Mouse (Mus musculus): ENCODE data around the gene Osgin1.
A peak's percentile ranks its signal among the peaks of the same experiment; 100 is the strongest.

The Osgin1 gene

GRCm38 (mm10) chr8:119433582-119434174, at the start of gene Osgin1:
Gene Osgin1, plus strand, starts transcription at chr8:119434124.
- no peak for DNase-seq (ENCODE audit: low read depth in 2 of 2, low spot score in 2 of 2)

DNA sequence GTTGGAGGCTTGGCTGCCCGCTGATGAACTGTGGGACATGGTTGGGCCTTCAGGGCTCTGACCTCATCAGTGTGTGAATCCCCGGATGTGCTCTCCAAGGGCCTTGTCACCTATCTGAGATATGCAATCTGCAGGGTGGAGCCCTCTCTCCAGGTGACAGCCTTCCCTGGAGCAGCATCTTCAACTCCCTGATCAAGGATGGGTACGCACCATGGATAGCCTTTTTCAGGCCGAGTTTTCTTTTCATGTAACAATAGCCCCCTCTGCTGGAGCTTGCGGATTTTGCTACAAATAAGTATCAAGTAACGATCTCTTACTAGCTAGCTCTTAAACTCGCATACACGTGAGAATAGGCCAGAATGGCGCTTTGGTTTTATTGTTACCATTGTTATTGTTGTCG, 49.4 kb upstream of the Osgin1 start:
- peak; percentile 33 to 60 for DNase-seq (ENCODE audit: low read depth in 2 of 2, low spot score in 2 of 2)

- DNase-seq (ENCODE audit: low read depth in 2 of 2, low spot score in 2 of 2) = no peak
Observed at GRCm38 (mm10) chr8:119385854-119386253, 48.1 kb upstream of the Osgin1 start.

DNA sequence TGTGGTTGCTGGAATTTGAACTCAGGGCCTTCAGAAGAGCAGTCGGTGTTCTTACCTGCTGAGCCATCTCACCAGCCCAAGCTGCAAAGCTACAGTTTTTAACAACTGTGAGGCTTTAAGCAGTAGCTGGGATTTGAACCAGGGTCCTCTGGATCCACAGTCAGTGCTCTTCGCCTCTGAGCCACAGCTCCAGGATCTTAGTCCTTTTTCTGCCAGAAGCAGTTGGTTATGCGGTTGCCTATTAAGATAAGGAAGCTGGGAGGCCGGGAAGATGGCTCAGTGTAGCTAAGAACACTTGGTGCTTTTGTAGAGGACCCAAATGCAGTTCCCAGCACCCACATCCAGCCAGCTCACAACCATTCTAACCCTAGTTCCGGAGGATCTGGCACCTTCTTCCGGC, 46.9 kb upstream of the Osgin1 start:
- DNase-seq (ENCODE audit: low read depth in 2 of 2, low spot score in 2 of 2) = no peak

DNA sequence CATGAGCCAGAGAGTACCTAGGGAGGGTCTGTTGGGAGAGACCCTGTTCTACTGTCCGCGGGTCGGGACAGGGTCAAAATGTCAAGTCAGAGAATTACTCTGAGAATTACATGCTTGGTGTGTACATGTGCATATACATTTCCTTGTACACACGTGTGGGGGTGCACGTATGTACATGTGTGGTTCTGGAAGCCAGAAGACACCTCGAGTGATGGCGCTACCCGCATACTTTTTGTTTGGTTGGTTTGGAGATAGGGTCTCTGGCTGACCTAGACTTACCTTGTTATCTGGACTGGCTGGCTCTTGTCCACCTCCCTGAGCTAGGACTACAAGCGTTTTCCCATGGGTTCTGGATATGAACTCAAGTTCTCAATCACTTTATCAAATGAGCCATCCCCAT, 39.8 kb upstream of the Osgin1 start:
- no peak for DNase-seq (ENCODE audit: low read depth in 2 of 2, low spot score in 2 of 2)

- peak; percentile 68 to 70 for DNase-seq (ENCODE audit: low read depth in 2 of 2, low spot score in 2 of 2)
Observed at GRCm38 (mm10) chr8:119394524-119395026, 39.3 kb upstream of the Osgin1 start, which contains the start of gene Mlycd. Gene Mlycd, plus strand, starts transcription at chr8:119394878.

DNA sequence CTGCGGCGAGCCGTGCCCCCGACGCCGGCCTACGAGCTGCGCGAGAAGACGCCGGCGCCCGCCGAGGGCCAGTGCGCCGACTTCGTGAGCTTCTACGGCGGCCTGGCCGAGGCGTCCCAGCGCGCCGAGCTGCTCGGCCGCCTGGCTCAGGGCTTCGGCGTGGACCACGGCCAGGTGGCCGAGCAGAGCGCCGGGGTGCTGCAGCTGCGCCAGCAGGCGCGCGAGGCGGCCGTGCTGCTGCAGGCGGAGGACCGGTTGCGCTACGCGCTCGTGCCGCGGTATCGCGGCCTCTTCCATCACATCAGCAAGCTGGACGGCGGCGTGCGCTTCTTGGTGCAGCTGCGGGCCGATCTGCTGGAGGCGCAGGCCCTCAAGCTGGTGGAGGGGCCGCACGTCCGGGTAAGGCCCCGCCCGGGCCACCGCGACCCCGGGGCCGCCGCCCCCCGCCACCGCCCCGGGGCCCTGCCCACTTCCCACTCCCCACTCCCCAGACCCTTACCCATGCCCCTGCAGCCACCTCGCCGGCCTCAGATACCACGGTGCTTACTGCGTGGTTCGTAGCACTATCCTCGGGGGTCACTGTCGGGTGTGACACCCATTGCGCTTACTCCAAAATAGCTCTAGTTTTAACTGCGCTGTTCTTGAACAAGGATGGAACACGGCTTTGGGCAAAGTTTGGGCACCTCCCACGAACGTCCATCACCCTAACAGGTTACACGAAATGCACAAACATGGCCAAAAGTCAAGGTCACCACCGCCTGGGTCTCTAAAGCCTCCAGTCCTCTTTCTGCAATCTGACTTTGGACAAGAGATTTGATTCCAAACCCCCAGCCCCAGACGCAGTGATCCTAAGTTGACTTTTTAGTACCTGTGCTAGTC, 38.6 kb upstream of the Osgin1 start:
- DNase-seq (ENCODE audit: low read depth in 2 of 2, low spot score in 2 of 2) = no peak

GRCm38 (mm10) chr8:119398558-119398957, 35.4 kb upstream of the Osgin1 start:
- DNase-seq (ENCODE audit: low read depth in 2 of 2, low spot score in 2 of 2) = no peak

- DNase-seq (ENCODE audit: low read depth in 2 of 2, low spot score in 2 of 2) = no peak
Observed at GRCm38 (mm10) chr8:119399255-119399654, 34.7 kb upstream of the Osgin1 start.

DNA sequence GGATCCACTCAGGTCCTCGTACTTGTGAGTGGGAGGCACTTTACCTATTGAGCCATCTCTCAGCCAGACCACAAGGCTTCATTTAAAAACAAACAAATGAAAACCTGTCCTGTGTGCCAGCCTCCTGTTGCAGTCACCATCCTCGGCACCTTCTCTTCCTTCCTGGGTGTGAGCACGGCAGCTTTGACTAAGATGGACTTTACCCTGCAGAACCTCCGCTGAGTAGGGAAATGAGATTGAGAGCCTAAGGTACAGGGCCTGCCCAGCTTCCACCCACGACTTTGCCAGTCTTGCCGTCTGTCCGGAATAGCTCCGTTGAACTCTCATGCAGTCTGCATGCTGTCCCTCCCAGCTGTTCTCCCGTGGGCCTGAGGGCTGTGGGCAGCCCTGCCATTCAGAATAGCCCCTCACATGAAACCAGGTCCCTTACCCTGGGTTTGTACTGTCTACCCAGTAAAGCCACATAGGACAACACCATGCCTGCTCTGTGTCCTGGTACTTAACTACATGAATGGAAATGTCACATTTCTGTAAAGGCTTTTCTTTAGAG, 33.7 kb upstream of the Osgin1 start:
- DNase-seq (ENCODE audit: low read depth in 2 of 2, low spot score in 2 of 2) = no peak

DNA sequence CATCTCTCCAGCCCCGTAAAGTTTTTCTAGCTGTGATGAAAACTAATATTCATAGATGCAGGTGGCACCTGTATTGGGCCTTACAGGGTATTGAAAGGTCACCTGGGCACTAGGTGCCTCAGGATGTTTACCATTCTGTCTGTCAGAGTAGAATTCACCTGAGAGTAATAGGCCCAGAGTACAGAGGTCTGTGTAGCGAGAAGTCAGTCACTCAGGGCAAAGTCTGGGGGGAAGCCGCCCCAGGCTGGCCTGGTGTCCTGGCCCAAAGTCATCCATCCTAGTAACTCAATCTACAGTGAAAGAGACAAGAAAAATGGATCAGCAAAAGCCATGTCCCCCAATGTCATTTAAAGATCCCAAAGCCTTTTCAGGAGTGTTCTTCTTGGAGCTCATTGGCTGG, 33.0 kb upstream of the Osgin1 start:
- no peak for DNase-seq (ENCODE audit: low read depth in 2 of 2, low spot score in 2 of 2)

GRCm38 (mm10) chr8:119403912-119404311, 30.0 kb upstream of the Osgin1 start:
- DNase-seq (ENCODE audit: low read depth in 2 of 2, low spot score in 2 of 2) = no peak

DNA sequence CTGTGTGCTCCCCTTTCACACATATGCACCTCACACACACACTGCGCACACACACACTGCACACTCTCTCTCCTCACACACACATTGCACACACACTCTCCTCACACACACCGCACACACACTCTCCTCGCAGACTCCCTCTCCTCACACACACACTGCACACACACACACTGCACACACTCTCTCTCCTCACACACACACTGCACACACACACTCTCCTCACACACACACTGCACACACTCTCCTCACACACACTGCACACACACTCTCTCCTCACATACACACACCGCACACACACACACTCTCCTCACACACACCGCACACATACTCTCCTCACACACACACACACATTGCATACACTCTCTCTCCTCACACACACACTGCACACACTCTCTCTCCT, 29.3 kb upstream of the Osgin1 start:
- no peak for DNase-seq (ENCODE audit: low read depth in 2 of 2, low spot score in 2 of 2)

- no peak for DNase-seq (ENCODE audit: low read depth in 2 of 2, low spot score in 2 of 2)
Observed at GRCm38 (mm10) chr8:119408311-119408710, 25.6 kb upstream of the Osgin1 start.

GRCm38 (mm10) chr8:119412037-119412734, 21.7 kb upstream of the Osgin1 start:
- DNase-seq (ENCODE audit: low read depth in 2 of 2, low spot score in 2 of 2) = no peak

DNA sequence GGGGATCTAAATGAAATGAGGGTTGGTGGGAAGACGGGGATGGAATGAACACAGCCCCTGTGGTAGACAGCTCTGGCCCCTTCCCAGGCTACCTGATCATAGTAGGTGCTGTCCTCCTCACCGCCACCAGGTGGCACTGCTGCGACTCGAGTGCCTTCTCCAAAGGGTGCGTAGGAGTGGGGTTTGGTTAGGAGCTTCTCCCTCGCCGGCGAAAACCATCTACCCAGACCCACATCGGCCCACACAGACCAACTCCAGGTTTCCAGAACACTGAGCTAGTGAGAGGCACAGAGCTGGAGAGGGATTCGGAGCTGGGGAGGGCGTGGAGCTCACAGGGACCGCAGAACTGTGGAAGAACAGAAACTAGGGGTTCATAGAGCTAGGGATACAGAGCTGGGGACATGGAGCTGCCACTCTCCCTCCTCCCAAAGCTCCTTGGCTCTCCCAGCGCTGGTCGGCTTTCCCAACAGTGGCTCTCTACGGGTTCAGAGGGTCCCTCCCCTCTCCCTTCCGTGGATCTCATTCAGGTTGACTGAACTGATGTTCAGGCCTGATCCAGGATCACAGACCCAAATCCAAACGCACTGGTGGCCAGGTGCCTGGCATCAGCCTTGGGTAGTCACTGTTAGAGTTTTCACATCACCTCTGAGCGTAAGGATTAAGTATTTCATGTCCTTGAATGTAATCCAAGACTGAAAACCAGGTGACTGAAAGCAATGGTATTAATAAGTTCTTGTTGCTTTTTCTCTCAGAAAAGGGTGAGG, 21.0 kb upstream of the Osgin1 start:
- peak; percentile 63 to 70 for DNase-seq (ENCODE audit: low read depth in 2 of 2, low spot score in 2 of 2)

DNA sequence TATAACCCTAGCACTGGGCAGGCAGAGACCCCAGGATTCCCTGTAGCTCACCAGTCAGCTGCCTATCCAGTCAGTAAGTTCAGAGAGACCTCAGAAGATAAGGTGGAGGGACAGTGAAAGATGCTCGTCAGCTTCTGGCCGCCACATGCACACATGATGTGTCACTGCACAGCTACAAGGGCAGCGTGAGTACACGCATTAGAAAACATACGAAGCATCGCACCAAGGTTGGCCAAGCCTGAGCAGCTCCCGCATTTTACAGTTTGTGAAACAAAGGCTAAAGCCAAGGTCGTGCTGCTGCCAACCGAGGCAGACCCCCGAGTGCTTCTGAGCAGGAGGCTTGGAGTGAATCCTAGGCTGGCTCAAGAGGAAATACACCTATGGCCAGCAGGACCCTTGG, 20.3 kb upstream of the Osgin1 start:
- DNase-seq (ENCODE audit: low read depth in 2 of 2, low spot score in 2 of 2) = no peak

DNA sequence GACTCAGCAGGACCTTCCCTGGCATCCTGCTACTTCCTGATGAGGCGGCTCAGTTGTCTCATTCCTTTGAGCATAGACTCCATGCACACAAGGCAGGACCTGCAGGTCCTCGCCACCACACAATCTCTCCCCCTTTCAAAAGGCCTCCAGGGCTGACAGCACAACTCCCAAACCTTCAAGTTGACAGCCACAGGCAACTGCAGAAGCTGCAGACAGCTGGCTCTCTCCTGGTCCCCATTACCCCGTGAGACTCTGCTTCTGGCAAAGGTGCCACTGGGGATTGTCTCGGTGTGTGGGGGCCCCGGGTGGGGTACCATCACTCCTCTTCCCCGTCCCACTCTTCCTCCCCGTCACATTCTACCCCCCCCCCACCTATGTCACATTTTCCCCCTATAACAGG, 13.6 kb upstream of the Osgin1 start:
- no peak for DNase-seq (ENCODE audit: low read depth in 2 of 2, low spot score in 2 of 2)

GRCm38 (mm10) chr8:119421603-119422122, 12.3 kb upstream of the Osgin1 start:
- DNase-seq (ENCODE audit: low read depth in 2 of 2, low spot score in 2 of 2) = no peak

GRCm38 (mm10) chr8:119422123-119422711, 11.7 kb upstream of the Osgin1 start:
- peak; percentile 35 to 60 for DNase-seq (ENCODE audit: low read depth in 2 of 2, low spot score in 2 of 2)

Data from CD8-positive naive resting alpha-beta T cell, adult 2 months (primary cell).